Mouse (Mus musculus): ENCODE results near the gene Gm20388. TPM values are rescaled to one million over a fixed set of nuclear protein-coding genes. Genes with fewer than 3 reads are reported as not detected.

The Gm20388 gene
- polyA plus RNA-seq, 1 experiment from 2014 or later, result not detected

- peak overlapping the region; percentile 66 for H3K4me3 ChIP-seq (ENCODE audit: low read length)
- no peaks in the 10 kb centered on the region for H3K9me3 ChIP-seq (ENCODE audit: control insufficient read depth, low read length)
- H3K4me1 ChIP-seq (replicated peaks; ENCODE audit: control insufficient read depth, insufficient read depth, low read length), result peaks cover 67% of the 10 kb centered on the region
- peak overlapping the region; percentile 71 for H3K9ac ChIP-seq (ENCODE audit: low read length)
- WGBS, result 49% methylated on average over 6 of the region's 6 CpGs
- no peak for ATAC-seq (ENCODE audit: low read depth)
- H3K27me3 ChIP-seq (ENCODE audit: control insufficient read depth, insufficient read depth, low read depth, low read length), result no peaks in the 10 kb centered on the region
- H3K36me3 ChIP-seq (ENCODE audit: control insufficient read depth, insufficient read depth, low read length), result no peaks in the 10 kb centered on the region
- peak overlapping the region; percentile 96 for H3K27ac ChIP-seq (ENCODE audit: low read length)
- peak overlapping the region; percentile 99 for H3K4me2 ChIP-seq (ENCODE audit: low read depth, low read length)
Measured at GRCm38 (mm10) chr8:120539381-120539774, 628.7 kb downstream of the Gm20388 start.

- peak overlapping the region; percentile 71 for H3K9ac ChIP-seq (ENCODE audit: low read length)
- no peaks in the 10 kb centered on the region for H3K27me3 ChIP-seq (ENCODE audit: control insufficient read depth, insufficient read depth, low read depth, low read length)
- peak overlapping the region; percentile 96 for H3K27ac ChIP-seq (ENCODE audit: low read length)
- 37% methylated on average over 23 of the region's 23 CpGs for WGBS
- H3K4me2 ChIP-seq (ENCODE audit: low read depth, low read length), result peak overlapping the region; percentile 99
- no peaks in the 10 kb centered on the region for H3K36me3 ChIP-seq (ENCODE audit: control insufficient read depth, insufficient read depth, low read length)
- H3K9me3 ChIP-seq (ENCODE audit: control insufficient read depth, low read length), result no peaks in the 10 kb centered on the region
- no peak for ATAC-seq (ENCODE audit: low read depth)
- H3K4me3 ChIP-seq (ENCODE audit: low read length), result peak overlapping the region; percentile 66; the same call in 1 of the 2 replicates
- peaks cover 61% of the 10 kb centered on the region for H3K4me1 ChIP-seq (replicated peaks; ENCODE audit: control insufficient read depth, insufficient read depth, low read length)
Measured at GRCm38 (mm10) chr8:120539775-120540625, 629.4 kb downstream of the Gm20388 start.

- WGBS, result 37% methylated on average over 13 of the region's 13 CpGs
- Histone ChIP-seq H3K27me3 (ENCODE audit: control insufficient read depth, insufficient read depth, low read depth, low read length) (no peaks in the 10 kb centered on the region), H3K27ac (ENCODE audit: low read length) (no peak overlapping the region), H3K4me1 (replicated peaks; ENCODE audit: control insufficient read depth, insufficient read depth, low read length) (peaks cover 57% of the 10 kb centered on the region), H3K9me3 (ENCODE audit: control insufficient read depth, low read length) (no peaks in the 10 kb centered on the region), H3K36me3 (ENCODE audit: control insufficient read depth, insufficient read depth, low read length) (no peaks in the 10 kb centered on the region), H3K9ac (ENCODE audit: low read length) (no peak overlapping the region; the same call in 1 of the 2 replicates), H3K4me3 (ENCODE audit: low read length) (no peak overlapping the region), H3K4me2 (ENCODE audit: low read depth, low read length) (no peak overlapping the region)
- ATAC-seq (ENCODE audit: low read depth), result no peak
Measured at GRCm38 (mm10) chr8:120542995-120543394, 632.4 kb downstream of the Gm20388 start.

GRCm38 (mm10) chr8:120543416-120544055, 632.9 kb downstream of the Gm20388 start:
- Histone ChIP-seq H3K9me3 (ENCODE audit: control insufficient read depth, low read length) (no peaks in the 10 kb centered on the region), H3K4me3 (ENCODE audit: low read length) (no peak overlapping the region), H3K4me2 (ENCODE audit: low read depth, low read length) (no peak overlapping the region), H3K27ac (ENCODE audit: low read length) (no peak overlapping the region), H3K27me3 (ENCODE audit: control insufficient read depth, insufficient read depth, low read depth, low read length) (no peaks in the 10 kb centered on the region), H3K9ac (ENCODE audit: low read length) (no peak overlapping the region), H3K4me1 (replicated peaks; ENCODE audit: control insufficient read depth, insufficient read depth, low read length) (peaks cover 57% of the 10 kb centered on the region), H3K36me3 (ENCODE audit: control insufficient read depth, insufficient read depth, low read length) (no peaks in the 10 kb centered on the region)
- ATAC-seq (ENCODE audit: low read depth), result no peak
- 56% methylated on average over 8 of the region's 8 CpGs for WGBS

GRCm38 (mm10) chr8:120544155-120544554, 633.5 kb downstream of the Gm20388 start:
- 82% methylated on average over 5 of the region's 5 CpGs for WGBS
- Histone ChIP-seq H3K27me3 (ENCODE audit: control insufficient read depth, insufficient read depth, low read depth, low read length) (no peaks in the 10 kb centered on the region), H3K9ac (ENCODE audit: low read length) (no peak overlapping the region), H3K4me1 (replicated peaks; ENCODE audit: control insufficient read depth, insufficient read depth, low read length) (peaks cover 54% of the 10 kb centered on the region), H3K4me2 (ENCODE audit: low read depth, low read length) (no peak overlapping the region), H3K27ac (ENCODE audit: low read length) (no peak overlapping the region), H3K9me3 (ENCODE audit: control insufficient read depth, low read length) (no peaks in the 10 kb centered on the region), H3K4me3 (ENCODE audit: low read length) (no peak overlapping the region), H3K36me3 (ENCODE audit: control insufficient read depth, insufficient read depth, low read length) (no peaks in the 10 kb centered on the region)
- ATAC-seq (ENCODE audit: low read depth), result no peak

GRCm38 (mm10) chr8:120547562-120547961, 636.9 kb downstream of the Gm20388 start:
- 58% methylated on average over 9 of the region's 9 CpGs for WGBS
- no peak overlapping the region for H3K9ac ChIP-seq (ENCODE audit: low read length)
- no peaks in the 10 kb centered on the region for H3K36me3 ChIP-seq (ENCODE audit: control insufficient read depth, insufficient read depth, low read length)
- no peak overlapping the region for H3K4me2 ChIP-seq (ENCODE audit: low read depth, low read length)
- H3K4me3 ChIP-seq (ENCODE audit: low read length), result no peak overlapping the region
- H3K9me3 ChIP-seq (ENCODE audit: control insufficient read depth, low read length), result no peaks in the 10 kb centered on the region
- no peak for ATAC-seq (ENCODE audit: low read depth)
- no peaks in the 10 kb centered on the region for H3K27me3 ChIP-seq (ENCODE audit: control insufficient read depth, insufficient read depth, low read depth, low read length)
- no peak overlapping the region for H3K27ac ChIP-seq (ENCODE audit: low read length)
- peaks cover 55% of the 10 kb centered on the region for H3K4me1 ChIP-seq (replicated peaks; ENCODE audit: control insufficient read depth, insufficient read depth, low read length)

- WGBS, result 51% methylated on average over 16 of the region's 16 CpGs
- Histone ChIP-seq H3K36me3 (ENCODE audit: control insufficient read depth, insufficient read depth, low read length) (no peaks in the 10 kb centered on the region), H3K9ac (ENCODE audit: low read length) (no peak overlapping the region), H3K9me3 (ENCODE audit: control insufficient read depth, low read length) (no peaks in the 10 kb centered on the region), H3K27me3 (ENCODE audit: control insufficient read depth, insufficient read depth, low read depth, low read length) (no peaks in the 10 kb centered on the region), H3K4me1 (replicated peaks; ENCODE audit: control insufficient read depth, insufficient read depth, low read length) (peaks cover 47% of the 10 kb centered on the region), H3K4me2 (ENCODE audit: low read depth, low read length) (no peak overlapping the region), H3K27ac (ENCODE audit: low read length) (no peak overlapping the region), H3K4me3 (ENCODE audit: low read length) (no peak overlapping the region)
- ATAC-seq (ENCODE audit: low read depth), result no peak
Measured at GRCm38 (mm10) chr8:120548313-120548761, 637.7 kb downstream of the Gm20388 start.

- H3K27me3 ChIP-seq (ENCODE audit: control insufficient read depth, insufficient read depth, low read depth, low read length), result no peaks in the 10 kb centered on the region
- H3K9me3 ChIP-seq (ENCODE audit: control insufficient read depth, low read length), result no peaks in the 10 kb centered on the region
- peaks cover 6% of the 10 kb centered on the region; the same call in 1 of the 2 replicates for H3K36me3 ChIP-seq (ENCODE audit: control insufficient read depth, insufficient read depth, low read length)
- 0 out of 2 replicates have a peak overlapping the region, but pooled peaks have one; percentile 2 for H3K9ac ChIP-seq (ENCODE audit: low read length)
- H3K4me1 ChIP-seq (replicated peaks; ENCODE audit: control insufficient read depth, insufficient read depth, low read length), result peaks cover 43% of the 10 kb centered on the region
- H3K4me2 ChIP-seq (ENCODE audit: low read depth, low read length), result peak overlapping the region; percentile 33
- H3K27ac ChIP-seq (ENCODE audit: low read length), result no peak overlapping the region
- ATAC-seq (ENCODE audit: low read depth), result peak; percentile 32; the same call in 1 of the 2 replicates
- WGBS, result 23% methylated on average over 23 of the region's 25 CpGs
- H3K4me3 ChIP-seq (ENCODE audit: low read length), result no peak overlapping the region
Measured at GRCm38 (mm10) chr8:120549321-120549921, 638.8 kb downstream of the Gm20388 start.

GRCm38 (mm10) chr8:120549922-120550321, 639.3 kb downstream of the Gm20388 start:
- H3K9me3 ChIP-seq (ENCODE audit: control insufficient read depth, low read length), result no peaks in the 10 kb centered on the region
- peaks cover 6% of the 10 kb centered on the region; the same call in 1 of the 2 replicates for H3K36me3 ChIP-seq (ENCODE audit: control insufficient read depth, insufficient read depth, low read length)
- H3K27me3 ChIP-seq (ENCODE audit: control insufficient read depth, insufficient read depth, low read depth, low read length), result no peaks in the 10 kb centered on the region
- H3K9ac ChIP-seq (ENCODE audit: low read length), result no peak overlapping the region
- H3K4me3 ChIP-seq (ENCODE audit: low read length), result no peak overlapping the region
- ATAC-seq (ENCODE audit: low read depth), result no peak
- no peak overlapping the region for H3K27ac ChIP-seq (ENCODE audit: low read length)
- H3K4me1 ChIP-seq (replicated peaks; ENCODE audit: control insufficient read depth, insufficient read depth, low read length), result peaks cover 43% of the 10 kb centered on the region
- H3K4me2 ChIP-seq (ENCODE audit: low read depth, low read length), result no peak overlapping the region
- 33% methylated on average over 11 of the region's 11 CpGs for WGBS
